Comparison of ENCODE assay signal across 14 mouse cellular contexts in the genomic region with DNA sequence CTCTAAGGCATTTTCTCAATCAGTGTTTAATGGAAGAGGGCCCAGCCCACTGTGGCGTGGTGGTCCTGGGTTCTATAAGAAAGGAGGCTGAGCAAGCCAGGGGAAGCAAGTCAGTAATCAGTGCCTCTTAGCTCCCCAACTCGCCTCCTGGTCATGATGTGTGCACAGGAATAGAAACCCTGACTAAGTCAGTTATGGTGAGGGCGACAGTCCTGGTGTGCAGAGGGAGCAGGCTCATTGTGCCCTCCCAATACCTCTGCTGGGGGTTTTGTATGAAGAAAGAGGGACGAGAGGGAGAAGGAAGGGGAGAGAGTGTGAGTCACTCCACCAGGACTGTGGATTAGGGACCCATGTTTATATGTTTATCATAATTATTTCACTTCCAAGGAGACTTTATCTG. TPM values are rescaled to one million over a fixed set of nuclear protein-coding genes. Genes with fewer than 3 reads are reported as not detected.
DNase-seq lines count a peak whose midpoint lies in the region; ATAC-seq and TF ChIP-seq lines count a peak whose summit lies in the region.
"Not testable (repeated sequence)": the region's sequence is repeated elsewhere in the genome, so short reads cannot be mapped to it uniquely, and the experiment has no call there.
"Had no signal": no experiment of that assay in that cellular context is flagged by ENCODE, and none has a peak within 500 bp of the region (broad histone marks: within the 10 kb centered on the region; RNA-seq: fewer than 3 reads in every experiment).

No protein-coding gene starts in this region.

- not testable (repeated sequence) for TF ChIP-seq CTCF in C2C12 (IDR thresholded peaks at IDR 0.05; ENCODE audit: control insufficient read depth, insufficient read depth, insufficient read length); intestine, postnatal 0 days (IDR thresholded peaks at IDR 0.05; ENCODE audit: low read depth); small intestine, adult 2 months (IDR thresholded peaks at IDR 0.05; ENCODE audit: extremely low read depth, insufficient read length, insufficient replicate concordance, low read depth, low read length); thymus, adult 2 months (IDR thresholded peaks at IDR 0.05; ENCODE audit: borderline replicate concordance, control insufficient read depth, extremely low read depth, insufficient read depth, low read length, poor library complexity)

- peak; percentile 9; the same call in 1 of the 2 replicates for ATAC-seq in intestine, postnatal 0 days

- not testable (repeated sequence) for H3K79me2 ChIP-seq in C2C12 (ENCODE audit: control insufficient read depth, insufficient read depth)

- not testable (repeated sequence) for H3ac ChIP-seq in C2C12 (ENCODE audit: control insufficient read depth, insufficient read length, low read depth)

- DNase-seq in heart, adult 11 months, result peak; percentile 75
- not testable (repeated sequence) for DNase-seq in thymus, adult 2 months

- H3K79me3 ChIP-seq in C2C12 (ENCODE audit: low read depth), result not testable (repeated sequence)

- not testable (repeated sequence) for H3K9ac ChIP-seq in intestine, postnatal 0 days (ENCODE audit: low read depth, low read length)

- H3K27ac ChIP-seq in intestine, postnatal 0 days (ENCODE audit: low read depth, low read length); thymus, adult 2 months (ENCODE audit: control insufficient read depth, insufficient read depth, low read length): not testable (repeated sequence)
- H3K27ac ChIP-seq in small intestine, adult 2 months (ENCODE audit: insufficient read depth, low read depth, low read length), result peak overlapping the region; percentile 65

- not testable (repeated sequence) for H3K4me1 ChIP-seq in intestine, postnatal 0 days (replicated peaks; ENCODE audit: control insufficient read depth, insufficient read depth, low read length)
- peaks cover 13% of the 10 kb centered on the region; the same call in 1 of the 2 replicates for H3K4me1 ChIP-seq in small intestine, adult 2 months (ENCODE audit: control insufficient read depth, insufficient read depth, insufficient read length, low read length)
- H3K4me1 ChIP-seq in thymus, adult 2 months (replicated peaks; ENCODE audit: control insufficient read depth, insufficient read depth, low read length), result peaks cover 13% of the 10 kb centered on the region

- not testable (repeated sequence) for H3K36me3 ChIP-seq in C2C12 (ENCODE audit: control insufficient read depth, insufficient read depth); intestine, postnatal 0 days (ENCODE audit: control insufficient read depth, insufficient read depth); small intestine, adult 2 months (ENCODE audit: control insufficient read depth, insufficient read depth, low read length); thymus, adult 2 months (ENCODE audit: control insufficient read depth, insufficient read depth, low read length)

- 62% methylated on average over 4 of the region's 4 CpGs for WGBS in intestine, postnatal 0 days
- 30% methylated on average over 4 of the region's 4 CpGs for WGBS in small intestine, adult 2 months
- WGBS in thymus, adult 2 months, result 51% methylated on average over 4 of the region's 4 CpGs

- not testable (repeated sequence) for TF ChIP-seq POLR2A in small intestine, adult 2 months (IDR thresholded peaks at IDR 0.05; ENCODE audit: low read depth, low read length); thymus, adult 2 months (IDR thresholded peaks at IDR 0.05; ENCODE audit: control insufficient read depth, extremely low read depth, insufficient read depth, low read length, poor library complexity)

- not testable (repeated sequence) for H3K27me3 ChIP-seq in C2C12 (ENCODE audit: control insufficient read depth, insufficient read depth, insufficient read length); intestine, postnatal 0 days (replicated peaks; ENCODE audit: control insufficient read depth, insufficient read depth, low read length); small intestine, adult 2 months (ENCODE audit: control insufficient read depth, insufficient read depth, low read length); thymus, adult 2 months (ENCODE audit: control insufficient read depth, insufficient read depth, low read length)

- not testable (repeated sequence) for H3K4me2 ChIP-seq in intestine, postnatal 0 days (replicated peaks; ENCODE audit: low read depth)

- H3K9me3 ChIP-seq in intestine, postnatal 0 days (ENCODE audit: control insufficient read depth), result not testable (repeated sequence)

- H3K4me3 ChIP-seq in C2C12 (ENCODE audit: insufficient read depth, poor library complexity, severe bottlenecking), result peak overlapping the region; percentile 12
- H3K4me3 ChIP-seq in intestine, postnatal 0 days (ENCODE audit: low read depth, low read length), result not testable (repeated sequence)
- peak overlapping the region; percentile 40 for H3K4me3 ChIP-seq in small intestine, adult 2 months (ENCODE audit: low read depth, low read length)
- H3K4me3 ChIP-seq in thymus, adult 2 months (ENCODE audit: control insufficient read depth, insufficient read depth, low read length), result peak overlapping the region; percentile 12; the same call in 1 of the 2 replicates

RNA-seq across cellular contexts. Expression of gene Apol9b, which starts 5.1 kb away (rescaled TPM):
- 49.1 TPM for polyA plus RNA-seq in C2C12 (2012; fragmentation: generic; extraction: Trizol)
- polyA plus RNA-seq in intestine, postnatal 0 days (2015; fragmentation: Nextera tagmentation; extraction: Ambion mirVana), result 3.2 and 4.1 TPM in 2 replicates
- polyA plus RNA-seq in small intestine, adult 2 months (2012; rRNA removed), result 5.7 and 102 TPM in 2 replicates
- 5.6 and 8.1 TPM in 2 replicates for polyA plus RNA-seq in thymus, adult 2 months (2012; rRNA removed)
- polyA plus RNA-seq: embryonic facial prominence, embryonic 10.5 days; embryonic facial prominence, embryonic 12.5 days; embryonic facial prominence, embryonic 14.5 days; forebrain, embryonic 11.5 days; forebrain, embryonic 13.5 days; forebrain, embryonic 15.5 days had no signal

RNA-seq across cellular contexts. Expression of gene Apol8, which starts 22.9 kb away (rescaled TPM):
- polyA plus RNA-seq in C2C12 (2012; fragmentation: generic; extraction: Trizol), result 0.46 TPM
- not detected in 2 replicates for polyA plus RNA-seq in intestine, postnatal 0 days (2015; fragmentation: Nextera tagmentation; extraction: Ambion mirVana)
- polyA plus RNA-seq in small intestine, adult 2 months (2012; rRNA removed), result 0.10 and 0.11 TPM in 2 replicates
- polyA plus RNA-seq in thymus, adult 2 months (2012; rRNA removed), result 0.08 and 0.11 TPM in 2 replicates
- polyA plus RNA-seq: activated CD4-positive, CD25-positive, alpha-beta regulatory T cell, adult 4 months; embryonic facial prominence, embryonic 14.5 days; forebrain, embryonic 15.5 days had no signal

RNA-seq across cellular contexts. Expression of gene Apol7e, which starts 35.2 kb away (rescaled TPM):
- not detected for polyA plus RNA-seq in C2C12 (2012; fragmentation: generic; extraction: Trizol)
- 0.22 and 0.25 TPM in 2 replicates for polyA plus RNA-seq in intestine, postnatal 0 days (2015; fragmentation: Nextera tagmentation; extraction: Ambion mirVana)
- polyA plus RNA-seq in small intestine, adult 2 months (2012; rRNA removed), result 1.9 and 3.6 TPM in 2 replicates
- 26.2 and 28.5 TPM in 2 replicates for polyA plus RNA-seq in thymus, adult 2 months (2012; rRNA removed)
- polyA plus RNA-seq: cerebellum, adult 2 months; embryonic facial prominence, embryonic 10.5 days; embryonic facial prominence, embryonic 12.5 days; embryonic facial prominence, embryonic 14.5 days; forebrain, embryonic 11.5 days; forebrain, embryonic 13.5 days; forebrain, embryonic 15.5 days; forebrain, postnatal 0 days had no signal
